Mouse (Mus musculus) effector memory CD4-positive, alpha-beta T cell, adult 7 months (primary cell): ENCODE results near the gene Zfp560. TPM values are rescaled to one million over a fixed set of nuclear protein-coding genes. Genes with fewer than 3 reads are reported as not detected.

Source experiments
- polyA plus RNA-seq: library from polyadenylated mRNA; unstranded; fragments of 100-300 nt; shearing (Covaris generic); gene quantifications from one replicate; pipeline ENCODE4 v1.2.1, GENCODE M21; 2017

The Zfp560 gene
- polyA plus RNA-seq: 19.9 TPM

GRCm38 (mm10) chr9:20384532-20385342, at the start of gene Zfp560:
Zfp560 (minus strand) TSS chr9:20385177.

GRCm38 (mm10) chr9:20335994-20336393, 49.0 kb downstream of the Zfp560 start, which contains the start of gene Olfr18:
Olfr18 (minus strand) TSS chr9:20336094.

GRCm38 (mm10) chr9:20298232-20298631, 86.7 kb downstream of the Zfp560 start, which contains the start of gene Olfr873:
Olfr873 (plus strand) TSS chr9:20298532.

Other genes starting within 250 kb of the Zfp560 start
- not detected for gene Olfr870, start 211.1 kb downstream of the Zfp560 start, polyA plus RNA-seq
- gene Olfr871, start 173.0 kb downstream of the Zfp560 start, polyA plus RNA-seq: not detected
- not detected for gene Olfr872, start 148.1 kb downstream of the Zfp560 start, polyA plus RNA-seq
- gene Olfr39, start 102.8 kb downstream of the Zfp560 start, polyA plus RNA-seq: 0.69 TPM
- not detected for gene Olfr873, start 86.6 kb downstream of the Zfp560 start, polyA plus RNA-seq
- gene Olfr18, start 49.1 kb downstream of the Zfp560 start, polyA plus RNA-seq: 0.32 TPM
- 21.9 TPM for gene Zfp26, start 75.0 kb upstream of the Zfp560 start, polyA plus RNA-seq
- 9.5 TPM for gene Zfp426, start 107.6 kb upstream of the Zfp560 start, polyA plus RNA-seq
- gene Zfp266, start 136.2 kb upstream of the Zfp560 start, polyA plus RNA-seq: 26.7 TPM
- 8.0 TPM for gene Zfp846, start 196.1 kb upstream of the Zfp560 start, polyA plus RNA-seq